Mouse (Mus musculus): ENCODE measurements around the gene Cdk9. TPM values are rescaled to one million over a fixed set of nuclear protein-coding genes. Genes with fewer than 3 reads are reported as not detected.
A peak's percentile ranks its signal among the peaks of the same experiment; 100 is the strongest.

The Cdk9 gene
- polyA plus RNA-seq, 1 experiment from 2014 or later, result 57.1 TPM

- no peak overlapping the region for H3K4me3 ChIP-seq (ENCODE audit: low read length)
- no peak for ATAC-seq (replicated peaks; ENCODE audit: extremely low read depth, insufficient read depth, low FRiP score)
- WGBS, result 69% methylated on average over 4 of the region's 4 CpGs
- no peaks in the 10 kb centered on the region for H3K9me3 ChIP-seq (replicated peaks; ENCODE audit: control insufficient read depth, low read length)
- no peaks in the 10 kb centered on the region for H3K36me3 ChIP-seq (ENCODE audit: control insufficient read depth, insufficient read depth)
- no peak overlapping the region for H3K27ac ChIP-seq (ENCODE audit: low read length)
- peaks cover 11% of the 10 kb centered on the region for H3K4me1 ChIP-seq (ENCODE audit: control insufficient read depth, insufficient read depth, low read length)
- peaks cover 28% of the 10 kb centered on the region for H3K27me3 ChIP-seq (ENCODE audit: control insufficient read depth, insufficient read depth, low read length)
- H3K9ac ChIP-seq (ENCODE audit: low read length), result no peak overlapping the region
- no peak overlapping the region for H3K4me2 ChIP-seq (ENCODE audit: low read depth, low read length)
These were observed 26.4 kb upstream of the Cdk9 start for GRCm38 (mm10) chr2:32739311-32739710.

GRCm38 (mm10) chr2:32737008-32737407, 24.1 kb upstream of the Cdk9 start:
- Histone ChIP-seq H3K4me2 (ENCODE audit: low read depth, low read length) (no peak overlapping the region), H3K27ac (ENCODE audit: low read length) (0 out of 2 replicates have a peak overlapping the region, but pooled peaks have one; percentile 19), H3K9me3 (replicated peaks; ENCODE audit: control insufficient read depth, low read length) (no peaks in the 10 kb centered on the region), H3K27me3 (ENCODE audit: control insufficient read depth, insufficient read depth, low read length) (peaks cover 15% of the 10 kb centered on the region), H3K4me1 (ENCODE audit: control insufficient read depth, insufficient read depth, low read length) (peaks cover 22% of the 10 kb centered on the region), H3K4me3 (ENCODE audit: low read length) (no peak overlapping the region), H3K36me3 (ENCODE audit: control insufficient read depth, insufficient read depth) (no peaks in the 10 kb centered on the region), H3K9ac (ENCODE audit: low read length) (no peak overlapping the region)
- no peak for ATAC-seq (replicated peaks; ENCODE audit: extremely low read depth, insufficient read depth, low FRiP score)
- 46% methylated on average over 6 of the region's 6 CpGs for WGBS

GRCm38 (mm10) chr2:32736306-32736829, 23.5 kb upstream of the Cdk9 start:
- no peak for ATAC-seq (replicated peaks; ENCODE audit: extremely low read depth, insufficient read depth, low FRiP score)
- Histone ChIP-seq H3K4me3 (ENCODE audit: low read length) (no peak overlapping the region), H3K4me2 (ENCODE audit: low read depth, low read length) (no peak overlapping the region), H3K9ac (ENCODE audit: low read length) (no peak overlapping the region), H3K27me3 (ENCODE audit: control insufficient read depth, insufficient read depth, low read length) (peaks cover 8% of the 10 kb centered on the region), H3K27ac (ENCODE audit: low read length) (0 out of 2 replicates have a peak overlapping the region, but pooled peaks have one; percentile 3), H3K4me1 (ENCODE audit: control insufficient read depth, insufficient read depth, low read length) (peaks cover 19% of the 10 kb centered on the region), H3K36me3 (ENCODE audit: control insufficient read depth, insufficient read depth) (no peaks in the 10 kb centered on the region), H3K9me3 (replicated peaks; ENCODE audit: control insufficient read depth, low read length) (no peaks in the 10 kb centered on the region)
- 38% methylated on average over 3 of the region's 3 CpGs for WGBS

- H3K9ac ChIP-seq (ENCODE audit: low read length), result no peak overlapping the region
- H3K27me3 ChIP-seq (ENCODE audit: control insufficient read depth, insufficient read depth, low read length), result no peaks in the 10 kb centered on the region
- H3K4me1 ChIP-seq (ENCODE audit: control insufficient read depth, insufficient read depth, low read length), result peaks cover 17% of the 10 kb centered on the region
- peak overlapping the region; percentile 84 for H3K27ac ChIP-seq (ENCODE audit: low read length)
- WGBS, result 59% methylated on average over 4 of the region's 4 CpGs
- no peak overlapping the region for H3K4me3 ChIP-seq (ENCODE audit: low read length)
- H3K4me2 ChIP-seq (ENCODE audit: low read depth, low read length), result peak overlapping the region; percentile 27; the same call in 1 of the 2 replicates
- H3K36me3 ChIP-seq (ENCODE audit: control insufficient read depth, insufficient read depth), result no peaks in the 10 kb centered on the region
- H3K9me3 ChIP-seq (replicated peaks; ENCODE audit: control insufficient read depth, low read length), result no peaks in the 10 kb centered on the region
- peak; percentile 64 for ATAC-seq (replicated peaks; ENCODE audit: extremely low read depth, insufficient read depth, low FRiP score)
These were observed 22.1 kb upstream of the Cdk9 start for GRCm38 (mm10) chr2:32734933-32735332.

- 39% methylated on average over 4 of the region's 4 CpGs for WGBS
- Histone ChIP-seq H3K4me1 (ENCODE audit: control insufficient read depth, insufficient read depth, low read length) (peaks cover 17% of the 10 kb centered on the region), H3K27me3 (ENCODE audit: control insufficient read depth, insufficient read depth, low read length) (no peaks in the 10 kb centered on the region), H3K4me3 (ENCODE audit: low read length) (no peak overlapping the region), H3K9me3 (replicated peaks; ENCODE audit: control insufficient read depth, low read length) (no peaks in the 10 kb centered on the region), H3K36me3 (ENCODE audit: control insufficient read depth, insufficient read depth) (no peaks in the 10 kb centered on the region), H3K4me2 (ENCODE audit: low read depth, low read length) (no peak overlapping the region), H3K9ac (ENCODE audit: low read length) (no peak overlapping the region), H3K27ac (ENCODE audit: low read length) (peak overlapping the region; percentile 84)
- ATAC-seq (replicated peaks; ENCODE audit: extremely low read depth, insufficient read depth, low FRiP score), result peak; percentile 10; the same call in 1 of the 2 replicates
These were observed 21.6 kb upstream of the Cdk9 start for GRCm38 (mm10) chr2:32734480-32734879.

- no peak for ATAC-seq (replicated peaks; ENCODE audit: extremely low read depth, insufficient read depth, low FRiP score)
- Histone ChIP-seq H3K27ac (ENCODE audit: low read length) (peak overlapping the region; percentile 86), H3K4me3 (ENCODE audit: low read length) (no peak overlapping the region), H3K4me2 (ENCODE audit: low read depth, low read length) (peak overlapping the region; percentile 15; the same call in 1 of the 2 replicates), H3K27me3 (ENCODE audit: control insufficient read depth, insufficient read depth, low read length) (no peaks in the 10 kb centered on the region), H3K36me3 (ENCODE audit: control insufficient read depth, insufficient read depth) (no peaks in the 10 kb centered on the region), H3K4me1 (ENCODE audit: control insufficient read depth, insufficient read depth, low read length) (peaks cover 17% of the 10 kb centered on the region), H3K9me3 (replicated peaks; ENCODE audit: control insufficient read depth, low read length) (no peaks in the 10 kb centered on the region), H3K9ac (ENCODE audit: low read length) (no peak overlapping the region)
- 69% methylated on average over 6 of the region's 6 CpGs for WGBS
These were observed 19.8 kb upstream of the Cdk9 start for GRCm38 (mm10) chr2:32732695-32733094.

- ATAC-seq (replicated peaks; ENCODE audit: extremely low read depth, insufficient read depth, low FRiP score), result no peak
- Histone ChIP-seq H3K4me3 (ENCODE audit: low read length) (no peak overlapping the region), H3K9ac (ENCODE audit: low read length) (peak overlapping the region; percentile 12; the same call in 1 of the 2 replicates), H3K4me2 (ENCODE audit: low read depth, low read length) (peak overlapping the region; percentile 15), H3K36me3 (ENCODE audit: control insufficient read depth, insufficient read depth) (no peaks in the 10 kb centered on the region), H3K4me1 (ENCODE audit: control insufficient read depth, insufficient read depth, low read length) (peaks cover 20% of the 10 kb centered on the region), H3K27me3 (ENCODE audit: control insufficient read depth, insufficient read depth, low read length) (no peaks in the 10 kb centered on the region), H3K27ac (ENCODE audit: low read length) (peak overlapping the region; percentile 86), H3K9me3 (replicated peaks; ENCODE audit: control insufficient read depth, low read length) (no peaks in the 10 kb centered on the region)
- 55% methylated on average over 4 of the region's 4 CpGs for WGBS
These were observed 19.0 kb upstream of the Cdk9 start for GRCm38 (mm10) chr2:32731911-32732310.

- no peaks in the 10 kb centered on the region for H3K36me3 ChIP-seq (ENCODE audit: control insufficient read depth, insufficient read depth)
- H3K9me3 ChIP-seq (replicated peaks; ENCODE audit: control insufficient read depth, low read length), result no peaks in the 10 kb centered on the region
- peak overlapping the region; percentile 66 for H3K4me2 ChIP-seq (ENCODE audit: low read depth, low read length)
- peak overlapping the region; percentile 52; the same call in 1 of the 2 replicates for H3K9ac ChIP-seq (ENCODE audit: low read length)
- no peak for ATAC-seq (replicated peaks; ENCODE audit: extremely low read depth, insufficient read depth, low FRiP score)
- WGBS, result 21% methylated on average over 11 of the region's 11 CpGs
- peak overlapping the region; percentile 1 for H3K4me3 ChIP-seq (ENCODE audit: low read length)
- H3K27ac ChIP-seq (ENCODE audit: low read length), result peak overlapping the region; percentile 86
- no peaks in the 10 kb centered on the region for H3K27me3 ChIP-seq (ENCODE audit: control insufficient read depth, insufficient read depth, low read length)
- peaks cover 20% of the 10 kb centered on the region for H3K4me1 ChIP-seq (ENCODE audit: control insufficient read depth, insufficient read depth, low read length)
These were observed 18.0 kb upstream of the Cdk9 start for GRCm38 (mm10) chr2:32730854-32731253.

GRCm38 (mm10) chr2:32729547-32729946, 16.7 kb upstream of the Cdk9 start:
- Histone ChIP-seq H3K4me2 (ENCODE audit: low read depth, low read length) (peak overlapping the region; percentile 66), H3K27ac (ENCODE audit: low read length) (peak overlapping the region; percentile 86), H3K27me3 (ENCODE audit: control insufficient read depth, insufficient read depth, low read length) (no peaks in the 10 kb centered on the region), H3K4me3 (ENCODE audit: low read length) (peak overlapping the region; percentile 51), H3K36me3 (ENCODE audit: control insufficient read depth, insufficient read depth) (no peaks in the 10 kb centered on the region), H3K4me1 (ENCODE audit: control insufficient read depth, insufficient read depth, low read length) (peaks cover 20% of the 10 kb centered on the region), H3K9ac (ENCODE audit: low read length) (peak overlapping the region; percentile 43), H3K9me3 (replicated peaks; ENCODE audit: control insufficient read depth, low read length) (no peaks in the 10 kb centered on the region)
- 67% methylated on average over 4 of the region's 4 CpGs for WGBS
- no peak for ATAC-seq (replicated peaks; ENCODE audit: extremely low read depth, insufficient read depth, low FRiP score)
